Mouse (Mus musculus): ENCODE data around the gene Ugt2b38. TPM values are rescaled to one million over a fixed set of nuclear protein-coding genes. Genes with fewer than 3 reads are reported as not detected.
"Not testable (repeated sequence)": the region's sequence is repeated elsewhere in the genome, so short reads cannot be mapped to it uniquely, and the experiment has no call there.

The Ugt2b38 gene
- not detected in 2 replicates for polyA plus RNA-seq (2015; fragmentation: Nextera tagmentation; extraction: Ambion mirVana)

GRCm38 (mm10) chr5:87424041-87424440, at the start of gene Ugt2b38:
Ugt2b38 (minus strand) TSS chr5:87424203.
- ATAC-seq (ENCODE audit: insufficient read depth, low FRiP score); H3K4me2 ChIP-seq (ENCODE audit: low read depth, low read length); H3K9me3 ChIP-seq (replicated peaks; ENCODE audit: control insufficient read depth, low read length); H3K27me3 ChIP-seq (ENCODE audit: control insufficient read depth, insufficient read depth, low read length); H3K4me1 ChIP-seq (ENCODE audit: control insufficient read depth, insufficient read depth, low read length); H3K27ac ChIP-seq (ENCODE audit: low read length); H3K4me3 ChIP-seq (replicated peaks; ENCODE audit: low read length); H3K9ac ChIP-seq (ENCODE audit: low read length); H3K36me3 ChIP-seq (ENCODE audit: control insufficient read depth, insufficient read depth, low read length): not testable (repeated sequence)
- WGBS, result 87% methylated on average over 1 of the region's 2 CpGs

GRCm38 (mm10) chr5:87458810-87459209, 34.8 kb upstream of the Ugt2b38 start:
- no peak for ATAC-seq (ENCODE audit: insufficient read depth, low FRiP score)
- Histone ChIP-seq H3K4me3 (replicated peaks; ENCODE audit: low read length) (no peak overlapping the region), H3K4me2 (ENCODE audit: low read depth, low read length) (no peak overlapping the region), H3K27ac (ENCODE audit: low read length) (no peak overlapping the region), H3K4me1 (ENCODE audit: control insufficient read depth, insufficient read depth, low read length) (no peaks in the 10 kb centered on the region), H3K27me3 (ENCODE audit: control insufficient read depth, insufficient read depth, low read length) (no peaks in the 10 kb centered on the region), H3K9ac (ENCODE audit: low read length) (no peak overlapping the region), H3K9me3 (replicated peaks; ENCODE audit: control insufficient read depth, low read length) (no peaks in the 10 kb centered on the region), H3K36me3 (ENCODE audit: control insufficient read depth, insufficient read depth, low read length) (no peaks in the 10 kb centered on the region)
- WGBS, result 69% methylated on average over 1 of the region's 1 CpGs

- Histone ChIP-seq H3K4me3 (replicated peaks; ENCODE audit: low read length) (no peak overlapping the region), H3K27me3 (ENCODE audit: control insufficient read depth, insufficient read depth, low read length) (no peaks in the 10 kb centered on the region), H3K4me1 (ENCODE audit: control insufficient read depth, insufficient read depth, low read length) (no peaks in the 10 kb centered on the region), H3K9me3 (replicated peaks; ENCODE audit: control insufficient read depth, low read length) (no peaks in the 10 kb centered on the region), H3K27ac (ENCODE audit: low read length) (no peak overlapping the region), H3K9ac (ENCODE audit: low read length) (no peak overlapping the region), H3K4me2 (ENCODE audit: low read depth, low read length) (no peak overlapping the region), H3K36me3 (ENCODE audit: control insufficient read depth, insufficient read depth, low read length) (no peaks in the 10 kb centered on the region)
- ATAC-seq (ENCODE audit: insufficient read depth, low FRiP score), result no peak
These were observed 33.7 kb upstream of the Ugt2b38 start for GRCm38 (mm10) chr5:87457701-87458100.

- no peak for ATAC-seq (ENCODE audit: insufficient read depth, low FRiP score)
- Histone ChIP-seq H3K36me3 (ENCODE audit: control insufficient read depth, insufficient read depth, low read length) (no peaks in the 10 kb centered on the region), H3K4me3 (replicated peaks; ENCODE audit: low read length) (no peak overlapping the region), H3K9me3 (replicated peaks; ENCODE audit: control insufficient read depth, low read length) (no peaks in the 10 kb centered on the region), H3K4me1 (ENCODE audit: control insufficient read depth, insufficient read depth, low read length) (no peaks in the 10 kb centered on the region), H3K27ac (ENCODE audit: low read length) (no peak overlapping the region), H3K27me3 (ENCODE audit: control insufficient read depth, insufficient read depth, low read length) (no peaks in the 10 kb centered on the region), H3K9ac (ENCODE audit: low read length) (no peak overlapping the region), H3K4me2 (ENCODE audit: low read depth, low read length) (no peak overlapping the region)
- WGBS, result 82% methylated on average over 3 of the region's 3 CpGs
These were observed 32.3 kb upstream of the Ugt2b38 start for GRCm38 (mm10) chr5:87456216-87456850.

GRCm38 (mm10) chr5:87455519-87455918, 31.5 kb upstream of the Ugt2b38 start:
- H3K9me3 ChIP-seq (replicated peaks; ENCODE audit: control insufficient read depth, low read length), result no peaks in the 10 kb centered on the region
- no peak for ATAC-seq (ENCODE audit: insufficient read depth, low FRiP score)
- no peaks in the 10 kb centered on the region for H3K4me1 ChIP-seq (ENCODE audit: control insufficient read depth, insufficient read depth, low read length)

GRCm38 (mm10) chr5:87452514-87452913, 28.5 kb upstream of the Ugt2b38 start:
- H3K4me3 ChIP-seq (replicated peaks; ENCODE audit: low read length); H3K9ac ChIP-seq (ENCODE audit: low read length); H3K9me3 ChIP-seq (replicated peaks; ENCODE audit: control insufficient read depth, low read length); H3K4me1 ChIP-seq (ENCODE audit: control insufficient read depth, insufficient read depth, low read length); H3K27ac ChIP-seq (ENCODE audit: low read length); H3K27me3 ChIP-seq (ENCODE audit: control insufficient read depth, insufficient read depth, low read length); H3K36me3 ChIP-seq (ENCODE audit: control insufficient read depth, insufficient read depth, low read length); H3K4me2 ChIP-seq (ENCODE audit: low read depth, low read length); ATAC-seq (ENCODE audit: insufficient read depth, low FRiP score): not testable (repeated sequence)
- WGBS, result 86% methylated on average over 4 of the region's 5 CpGs

More at GRCm38 (mm10) chr5:87455519-87455918, 31.5 kb upstream of the Ugt2b38 start:
- Histone ChIP-seq H3K27me3 (ENCODE audit: control insufficient read depth, insufficient read depth, low read length) (no peaks in the 10 kb centered on the region), H3K9ac (ENCODE audit: low read length) (no peak overlapping the region), H3K4me2 (ENCODE audit: low read depth, low read length) (no peak overlapping the region), H3K27ac (ENCODE audit: low read length) (no peak overlapping the region), H3K36me3 (ENCODE audit: control insufficient read depth, insufficient read depth, low read length) (no peaks in the 10 kb centered on the region), H3K4me3 (replicated peaks; ENCODE audit: low read length) (no peak overlapping the region)

GRCm38 (mm10) chr5:87436264-87436663, 12.3 kb upstream of the Ugt2b38 start:
- Histone ChIP-seq H3K4me3 (replicated peaks; ENCODE audit: low read length) (no peak overlapping the region), H3K36me3 (ENCODE audit: control insufficient read depth, insufficient read depth, low read length) (no peaks in the 10 kb centered on the region), H3K9ac (ENCODE audit: low read length) (no peak overlapping the region), H3K27me3 (ENCODE audit: control insufficient read depth, insufficient read depth, low read length) (no peaks in the 10 kb centered on the region), H3K9me3 (replicated peaks; ENCODE audit: control insufficient read depth, low read length) (no peaks in the 10 kb centered on the region), H3K27ac (ENCODE audit: low read length) (no peak overlapping the region), H3K4me2 (ENCODE audit: low read depth, low read length) (no peak overlapping the region), H3K4me1 (ENCODE audit: control insufficient read depth, insufficient read depth, low read length) (no peaks in the 10 kb centered on the region)
- 39% methylated on average over 3 of the region's 3 CpGs for WGBS
- no peak for ATAC-seq (ENCODE audit: insufficient read depth, low FRiP score)

GRCm38 (mm10) chr5:87425676-87426075, 1.7 kb upstream of the Ugt2b38 start:
- Histone ChIP-seq H3K9ac (ENCODE audit: low read length) (no peak overlapping the region), H3K4me2 (ENCODE audit: low read depth, low read length) (no peak overlapping the region), H3K4me3 (replicated peaks; ENCODE audit: low read length) (no peak overlapping the region), H3K27me3 (ENCODE audit: control insufficient read depth, insufficient read depth, low read length) (no peaks in the 10 kb centered on the region), H3K4me1 (ENCODE audit: control insufficient read depth, insufficient read depth, low read length) (no peaks in the 10 kb centered on the region), H3K36me3 (ENCODE audit: control insufficient read depth, insufficient read depth, low read length) (no peaks in the 10 kb centered on the region), H3K9me3 (replicated peaks; ENCODE audit: control insufficient read depth, low read length) (no peaks in the 10 kb centered on the region), H3K27ac (ENCODE audit: low read length) (no peak overlapping the region)
- 77% methylated on average over 3 of the region's 3 CpGs for WGBS
- no peak for ATAC-seq (ENCODE audit: insufficient read depth, low FRiP score)

GRCm38 (mm10) chr5:87396968-87397367, 27.0 kb downstream of the Ugt2b38 start:
- no peak overlapping the region for H3K4me2 ChIP-seq (ENCODE audit: low read depth, low read length)
- H3K9me3 ChIP-seq (replicated peaks; ENCODE audit: control insufficient read depth, low read length), result no peaks in the 10 kb centered on the region
- no peak for ATAC-seq (ENCODE audit: insufficient read depth, low FRiP score)
- no peak overlapping the region for H3K27ac ChIP-seq (ENCODE audit: low read length)
- H3K4me3 ChIP-seq (replicated peaks; ENCODE audit: low read length), result no peak overlapping the region
- H3K36me3 ChIP-seq (ENCODE audit: control insufficient read depth, insufficient read depth, low read length), result no peaks in the 10 kb centered on the region
- no peak overlapping the region for H3K9ac ChIP-seq (ENCODE audit: low read length)
- H3K4me1 ChIP-seq (ENCODE audit: control insufficient read depth, insufficient read depth, low read length), result no peaks in the 10 kb centered on the region
- WGBS, result 67% methylated on average over 4 of the region's 4 CpGs
- no peaks in the 10 kb centered on the region for H3K27me3 ChIP-seq (ENCODE audit: control insufficient read depth, insufficient read depth, low read length)
